Mouse (Mus musculus) cerebellum, adult 2 months (tissue): Measurements from ENCODE around the gene Shank2.

ENCODE experiments used
- CTCF ChIP-seq: fragments of 200-500 bp; IDR thresholded peaks from 2 replicates; pipeline ENCODE4 v1.5.1; 2011; ENCODE audit warnings: low read depth, mild to moderate bottlenecking, control low read depth, low read length, moderate library complexity, borderline replicate concordance; ENCODE audit not compliant: insufficient read depth
- POLR2A ChIP-seq: fragments of 200-500 bp; IDR thresholded peaks from 2 replicates; pipeline ENCODE4 v1.6.1; 2011; ENCODE audit warnings: low read length, control low read depth, borderline replicate concordance; ENCODE audit not compliant: insufficient read depth

DNA sequence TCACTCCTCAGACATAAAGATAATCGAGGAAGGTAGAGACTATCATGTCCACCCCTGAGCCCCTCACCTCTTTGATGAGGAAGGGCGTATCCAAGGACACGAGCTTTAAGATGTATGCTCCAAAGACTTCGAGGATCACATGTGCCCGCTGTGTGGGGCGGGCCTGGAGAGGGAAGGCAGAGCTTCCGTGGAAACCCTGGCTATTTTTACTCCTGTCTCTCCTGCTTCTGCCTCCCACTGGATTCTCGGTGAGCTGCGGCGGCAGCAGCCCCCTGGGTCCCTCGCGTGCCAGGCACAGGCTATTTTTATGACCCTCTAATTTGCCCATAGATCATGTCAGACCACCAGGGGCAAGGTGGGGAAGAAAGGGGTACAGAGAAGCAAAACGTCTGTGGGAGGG is 235.1 kb downstream of the Shank2 start:
- TF ChIP-seq POLR2A (no peak), CTCF (no peak)
